Mouse (Mus musculus) liver, embryonic 15.5 days (tissue): Measurements from ENCODE around the gene Rnd3. TPM values are rescaled to one million over a fixed set of nuclear protein-coding genes. Genes with fewer than 3 reads are reported as not detected.

Source experiments
- ATAC-seq: fragments of 200-750 bp; cut with Nextera tagmentation; 2 replicates; pipeline ENCODE4 v1.8.0; 2017; ENCODE audit warnings: moderate number of reproducible peaks, mild to moderate bottlenecking, moderate library complexity; ENCODE audit not compliant: insufficient read depth
- H3K27ac ChIP-seq: fragments of 300-500 bp; sonication (generic); replicated peaks from 2 replicates; pipeline ENCODE4 v1.5.1; 2015; ENCODE audit warnings: mild to moderate bottlenecking, inconsistent platforms
- H3K27me3 ChIP-seq: fragments of 300-500 bp; sonication (generic); 2 replicates; pipeline ENCODE4 v1.6.1; 2015; ENCODE audit warnings: mild to moderate bottlenecking, inconsistent platforms
- H3K36me3 ChIP-seq: fragments of 300-500 bp; sonication (generic); replicated peaks from 2 replicates; pipeline ENCODE4 v1.6.1; 2015; ENCODE audit warnings: moderate library complexity, mild to moderate bottlenecking, inconsistent platforms
- H3K4me1 ChIP-seq: fragments of 300-500 bp; sonication (generic); replicated peaks from 2 replicates; pipeline ENCODE4 v1.6.1; 2015; ENCODE audit warnings: inconsistent platforms
- H3K4me2 ChIP-seq: fragments of 300-500 bp; sonication (generic); 2 replicates; pipeline ENCODE4 v1.6.1; 2015; ENCODE audit warnings: moderate library complexity, mild to moderate bottlenecking, inconsistent platforms
- H3K4me3 ChIP-seq: fragments of 300-500 bp; sonication (generic); replicated peaks from 2 replicates; pipeline ENCODE4 v1.5.1; 2015; ENCODE audit warnings: mild to moderate bottlenecking, inconsistent platforms
- H3K9ac ChIP-seq: fragments of 300-500 bp; sonication (generic); 2 replicates; pipeline ENCODE4 v1.6.1; 2015; ENCODE audit warnings: moderate library complexity, mild to moderate bottlenecking, inconsistent platforms
- H3K9me3 ChIP-seq: fragments of 300-500 bp; sonication (generic); replicated peaks from 2 replicates; pipeline ENCODE4 v1.6.1; 2016; ENCODE audit warnings: inconsistent platforms
- WGBS: fragments of 180-500 bp; shearing (Covaris S2); methylation state at CpG from one replicate; pipeline ENCODE4 v1.1.7; 2015; ENCODE audit warnings: mixed read lengths; ENCODE audit not compliant: insufficient replicate concordance; 5-methylcytosine and 5-hydroxymethylcytosine counted together
- polyA plus RNA-seq: library from polyadenylated mRNA; unstranded; fragments of >200 nt; fragmentation: Nextera tagmentation; extraction: Ambion mirVana; gene quantifications from 2 replicates; pipeline ENCODE4 v1.2.1, GENCODE M21; 2015

The Rnd3 gene
- 11.7 and 12.9 TPM in 2 replicates for polyA plus RNA-seq

GRCm38 (mm10) chr2:51148975-51149374 lies at the start of gene Rnd3:
Rnd3 (minus strand) TSS chr2:51149111.
- H3K4me3 ChIP-seq, result peak within 1 kb of the TSS; percentile 61
- ATAC-seq, result peak; percentile 68
- no peaks in the 10 kb centered on the region for H3K4me1 ChIP-seq
- no peaks in the 10 kb centered on the region for H3K36me3 ChIP-seq
- H3K9ac ChIP-seq, result peak within 1 kb of the TSS; percentile 53
- peak within 1 kb of the TSS; percentile 59; the same call in 1 of the 2 replicates for H3K27ac ChIP-seq
- H3K27me3 ChIP-seq, result peaks cover 34% of the 10 kb centered on the region
- no peaks in the 10 kb centered on the region for H3K9me3 ChIP-seq
- H3K4me2 ChIP-seq, result peak within 1 kb of the TSS; percentile 56
- 1% methylated on average over 25 of the region's 25 CpGs for WGBS

DNA sequence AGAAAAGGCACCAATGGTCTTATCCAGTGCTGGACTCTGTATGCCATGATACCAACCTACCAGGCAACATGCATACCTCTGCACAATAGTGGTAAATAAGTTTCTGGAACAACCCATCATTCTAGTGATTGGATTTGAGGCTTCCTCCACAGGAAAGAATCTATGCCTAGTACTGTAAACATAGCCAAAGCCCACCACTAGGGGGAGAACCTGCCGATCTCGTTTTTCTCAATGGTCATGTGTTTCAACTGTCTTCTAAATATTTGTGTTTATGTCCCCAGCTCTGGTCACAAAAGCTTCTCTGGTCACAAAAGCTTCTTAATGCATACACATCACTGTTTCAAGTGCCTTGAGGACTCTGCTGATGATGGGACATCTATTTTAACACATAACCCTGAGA lies 43.4 kb upstream of the Rnd3 start:
- Histone ChIP-seq H3K9me3 (no peaks in the 10 kb centered on the region), H3K4me2 (no peak overlapping the region), H3K36me3 (no peaks in the 10 kb centered on the region), H3K27me3 (no peaks in the 10 kb centered on the region), H3K9ac (no peak overlapping the region), H3K27ac (no peak overlapping the region), H3K4me1 (no peaks in the 10 kb centered on the region), H3K4me3 (no peak overlapping the region)
- WGBS, result 53% methylated on average over 2 of the region's 2 CpGs
- no peak for ATAC-seq

DNA sequence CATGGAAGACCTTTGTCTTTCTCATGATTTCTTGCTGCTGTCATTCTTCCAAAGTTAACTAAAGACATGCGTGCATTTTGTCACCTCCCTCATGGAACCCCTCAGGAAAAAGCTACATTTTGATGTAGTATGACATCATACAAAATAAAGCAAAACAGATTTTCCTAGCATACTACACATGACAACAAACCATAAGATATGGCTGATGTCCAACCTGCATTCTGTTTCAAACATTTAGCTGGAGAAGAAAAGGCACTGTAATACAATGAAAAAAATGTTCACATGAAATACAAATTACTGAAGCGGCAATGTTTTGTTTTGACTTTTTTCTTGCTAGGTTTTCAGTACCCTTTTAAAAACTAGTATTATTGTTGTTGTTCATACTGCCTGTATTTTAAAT lies 36.9 kb upstream of the Rnd3 start:
- no peak for ATAC-seq
- Histone ChIP-seq H3K4me3 (no peak overlapping the region), H3K9ac (no peak overlapping the region), H3K36me3 (no peaks in the 10 kb centered on the region), H3K9me3 (no peaks in the 10 kb centered on the region), H3K4me2 (no peak overlapping the region), H3K4me1 (no peaks in the 10 kb centered on the region), H3K27ac (no peak overlapping the region), H3K27me3 (no peaks in the 10 kb centered on the region)
- 66% methylated on average over 2 of the region's 2 CpGs for WGBS

DNA sequence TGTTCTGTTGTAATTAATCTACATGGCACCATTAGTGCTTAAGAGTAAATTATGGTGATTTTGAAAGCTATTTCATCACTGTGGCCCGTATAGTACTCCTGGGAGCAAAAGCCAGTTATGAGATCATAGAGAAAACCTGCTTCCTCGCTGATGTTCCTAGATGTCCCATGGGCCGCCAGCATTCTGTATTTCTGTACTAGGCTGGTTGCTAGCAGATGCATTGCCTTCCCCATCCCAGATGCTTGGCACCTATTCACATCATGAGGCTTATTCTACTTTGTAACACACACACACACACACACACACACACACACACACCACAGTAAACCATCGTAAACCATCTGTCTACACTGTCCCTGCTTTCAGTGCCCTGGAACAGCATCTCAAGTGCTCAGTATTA lies 34.1 kb upstream of the Rnd3 start:
- 77% methylated on average over 4 of the region's 4 CpGs for WGBS
- Histone ChIP-seq H3K4me2 (no peak overlapping the region), H3K4me3 (no peak overlapping the region), H3K27me3 (no peaks in the 10 kb centered on the region), H3K36me3 (no peaks in the 10 kb centered on the region), H3K9ac (no peak overlapping the region), H3K9me3 (no peaks in the 10 kb centered on the region), H3K4me1 (no peaks in the 10 kb centered on the region), H3K27ac (no peak overlapping the region)
- no peak for ATAC-seq

- H3K4me3 ChIP-seq, result no peak overlapping the region
- H3K36me3 ChIP-seq, result no peaks in the 10 kb centered on the region
- H3K27ac ChIP-seq, result no peak overlapping the region
- H3K27me3 ChIP-seq, result no peaks in the 10 kb centered on the region
- no peak overlapping the region for H3K9ac ChIP-seq
- no peaks in the 10 kb centered on the region for H3K4me1 ChIP-seq
- no peak overlapping the region for H3K4me2 ChIP-seq
- H3K9me3 ChIP-seq, result no peaks in the 10 kb centered on the region
- no peak for ATAC-seq
These were observed 32.5 kb upstream of the Rnd3 start for GRCm38 (mm10) chr2:51181376-51181775.

DNA sequence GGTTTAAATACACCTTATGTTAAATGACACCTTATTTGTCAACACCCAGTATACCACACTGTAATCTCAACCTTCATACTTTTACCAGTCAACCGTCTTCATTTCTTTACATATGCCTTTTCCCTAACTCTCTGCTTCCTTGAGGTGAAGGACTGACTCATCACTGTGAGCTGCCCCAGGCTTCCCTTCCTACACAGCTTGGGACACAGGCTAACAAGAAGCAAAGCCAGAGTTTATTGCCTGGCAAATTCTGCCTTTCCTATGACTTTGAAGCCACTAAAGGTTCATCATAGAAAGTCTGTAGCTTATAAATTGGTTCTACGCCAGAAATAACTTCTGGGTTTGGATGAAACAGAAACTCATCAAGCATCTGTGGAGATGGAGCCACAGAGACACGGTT lies 30.2 kb upstream of the Rnd3 start:
- Histone ChIP-seq H3K9ac (no peak overlapping the region), H3K9me3 (no peaks in the 10 kb centered on the region), H3K4me2 (no peak overlapping the region), H3K27me3 (no peaks in the 10 kb centered on the region), H3K4me1 (no peaks in the 10 kb centered on the region), H3K4me3 (no peak overlapping the region), H3K27ac (no peak overlapping the region), H3K36me3 (no peaks in the 10 kb centered on the region)
- WGBS, result 52% methylated on average over 3 of the region's 3 CpGs
- ATAC-seq, result no peak

GRCm38 (mm10) chr2:51177615-51178014 lies 28.7 kb upstream of the Rnd3 start:
- no peak overlapping the region for H3K4me3 ChIP-seq
- no peaks in the 10 kb centered on the region for H3K27me3 ChIP-seq
- no peaks in the 10 kb centered on the region for H3K4me1 ChIP-seq
- WGBS, result 59% methylated on average over 3 of the region's 3 CpGs
- no peak overlapping the region for H3K27ac ChIP-seq
- no peak overlapping the region for H3K9ac ChIP-seq
- no peaks in the 10 kb centered on the region for H3K9me3 ChIP-seq
- H3K36me3 ChIP-seq, result no peaks in the 10 kb centered on the region
- no peak for ATAC-seq
- no peak overlapping the region for H3K4me2 ChIP-seq

DNA sequence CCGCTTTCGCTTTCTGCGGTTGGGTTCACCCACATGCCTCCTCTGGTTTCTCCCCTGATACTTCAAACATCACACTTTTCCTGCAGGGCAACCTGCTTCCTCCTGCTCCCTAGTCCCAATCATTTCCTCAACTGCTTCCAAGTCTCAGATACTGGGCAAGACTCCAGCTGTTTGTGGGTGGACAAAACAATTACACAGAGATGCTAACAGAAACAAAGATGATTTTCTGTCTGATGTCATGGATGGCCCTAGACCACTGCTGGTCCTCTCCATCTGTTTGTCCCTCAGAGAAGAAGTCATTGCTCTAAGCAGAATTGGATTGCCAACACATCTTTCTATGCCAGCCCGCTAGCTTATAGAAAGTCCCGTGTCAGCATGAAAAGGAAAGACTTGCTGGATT lies 26.4 kb upstream of the Rnd3 start:
- Histone ChIP-seq H3K27me3 (no peaks in the 10 kb centered on the region), H3K9ac (no peak overlapping the region), H3K27ac (no peak overlapping the region), H3K36me3 (no peaks in the 10 kb centered on the region), H3K4me1 (no peaks in the 10 kb centered on the region), H3K4me3 (no peak overlapping the region), H3K4me2 (no peak overlapping the region), H3K9me3 (no peaks in the 10 kb centered on the region)
- 78% methylated on average over 5 of the region's 5 CpGs for WGBS
- no peak for ATAC-seq

GRCm38 (mm10) chr2:51161110-51161509 lies 12.2 kb upstream of the Rnd3 start:
- no peak for ATAC-seq
- Histone ChIP-seq H3K4me2 (no peak overlapping the region), H3K4me3 (no peak overlapping the region), H3K9me3 (no peaks in the 10 kb centered on the region), H3K36me3 (no peaks in the 10 kb centered on the region), H3K9ac (no peak overlapping the region), H3K27me3 (no peaks in the 10 kb centered on the region), H3K27ac (no peak overlapping the region), H3K4me1 (no peaks in the 10 kb centered on the region)
- WGBS, result 67% methylated on average over 2 of the region's 2 CpGs

- H3K27ac ChIP-seq, result no peak overlapping the region
- peak overlapping the region; percentile 61 for H3K4me3 ChIP-seq
- H3K36me3 ChIP-seq, result no peaks in the 10 kb centered on the region
- peak overlapping the region; percentile 56 for H3K4me2 ChIP-seq
- H3K9ac ChIP-seq, result peak overlapping the region; percentile 53
- ATAC-seq, result no peak
- 0% methylated on average over 20 of the region's 20 CpGs for WGBS
- peaks cover 34% of the 10 kb centered on the region for H3K27me3 ChIP-seq
- no peaks in the 10 kb centered on the region for H3K4me1 ChIP-seq
- H3K9me3 ChIP-seq, result no peaks in the 10 kb centered on the region
These were observed 457 bp downstream of the Rnd3 start for GRCm38 (mm10) chr2:51148454-51148853.

GRCm38 (mm10) chr2:51148065-51148407 lies 875 bp downstream of the Rnd3 start:
- peak overlapping the region; percentile 56 for H3K4me2 ChIP-seq
- no peak; the same call in 1 of the 2 replicates for ATAC-seq
- H3K9me3 ChIP-seq, result no peaks in the 10 kb centered on the region
- H3K36me3 ChIP-seq, result no peaks in the 10 kb centered on the region
- no peaks in the 10 kb centered on the region for H3K4me1 ChIP-seq
- H3K27ac ChIP-seq, result peak overlapping the region; percentile 59; the same call in 1 of the 2 replicates
- H3K4me3 ChIP-seq, result peak overlapping the region; percentile 61
- peak overlapping the region; percentile 53 for H3K9ac ChIP-seq
- peaks cover 34% of the 10 kb centered on the region for H3K27me3 ChIP-seq
- 0% methylated on average over 20 of the region's 20 CpGs for WGBS

DNA sequence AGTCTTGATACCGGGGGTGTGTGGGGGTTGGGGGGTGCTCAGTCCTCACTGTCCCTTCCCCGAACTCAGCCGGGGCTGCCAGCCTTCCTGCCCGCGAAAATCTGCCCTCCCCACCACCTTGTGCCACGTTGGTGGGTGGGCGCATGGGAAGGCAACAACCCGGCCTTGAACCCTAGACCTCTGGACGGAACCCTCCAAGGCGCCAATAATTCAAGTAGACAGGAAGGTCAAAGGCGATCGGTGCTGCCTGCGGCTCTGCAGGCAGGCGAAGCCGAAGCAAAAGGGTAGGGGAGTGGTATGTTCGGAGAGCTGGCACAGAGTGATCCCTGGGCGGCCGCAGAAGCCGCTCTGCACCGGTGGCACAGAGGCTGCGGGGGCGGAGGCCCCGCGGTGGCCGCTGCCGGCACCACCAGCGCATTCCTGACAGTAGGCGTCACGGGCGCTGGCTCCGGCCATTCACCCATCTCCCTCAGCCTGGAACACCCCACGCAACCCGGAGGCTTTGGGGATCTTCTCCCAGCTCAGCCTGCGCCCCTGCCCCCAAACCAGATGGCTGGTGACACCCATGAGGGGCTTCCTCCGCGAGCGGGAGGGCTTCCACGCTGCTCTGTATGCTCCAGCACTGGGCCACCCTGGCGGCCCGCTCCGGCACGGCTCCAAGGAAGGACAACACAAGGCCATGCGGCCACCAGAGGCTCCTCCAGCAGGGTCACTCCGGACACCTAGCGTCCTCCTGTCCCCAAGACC lies 1.4 kb downstream of the Rnd3 start:
- Histone ChIP-seq H3K36me3 (no peaks in the 10 kb centered on the region), H3K27me3 (peaks cover 34% of the 10 kb centered on the region), H3K4me3 (peak overlapping the region; percentile 61), H3K27ac (peak overlapping the region; percentile 59), H3K4me2 (peak overlapping the region; percentile 56), H3K4me1 (no peaks in the 10 kb centered on the region), H3K9ac (peak overlapping the region; percentile 53), H3K9me3 (no peaks in the 10 kb centered on the region)
- ATAC-seq, result peak; percentile 57
- WGBS, result under 1% methylated on average over 45 of the region's 45 CpGs
